Mouse (Mus musculus) right cerebral cortex, postnatal 36 days (tissue): ENCODE results near the gene Zfp64.

Source experiments
- DNase-seq, 2 experiments: peaks; one replicate each; pipeline ENCODE4 v3.0.0; 2022; ENCODE audit warnings: low spot score in 2 of 2, mixed read lengths in 1 of 2

Gene Zfp64

DNA sequence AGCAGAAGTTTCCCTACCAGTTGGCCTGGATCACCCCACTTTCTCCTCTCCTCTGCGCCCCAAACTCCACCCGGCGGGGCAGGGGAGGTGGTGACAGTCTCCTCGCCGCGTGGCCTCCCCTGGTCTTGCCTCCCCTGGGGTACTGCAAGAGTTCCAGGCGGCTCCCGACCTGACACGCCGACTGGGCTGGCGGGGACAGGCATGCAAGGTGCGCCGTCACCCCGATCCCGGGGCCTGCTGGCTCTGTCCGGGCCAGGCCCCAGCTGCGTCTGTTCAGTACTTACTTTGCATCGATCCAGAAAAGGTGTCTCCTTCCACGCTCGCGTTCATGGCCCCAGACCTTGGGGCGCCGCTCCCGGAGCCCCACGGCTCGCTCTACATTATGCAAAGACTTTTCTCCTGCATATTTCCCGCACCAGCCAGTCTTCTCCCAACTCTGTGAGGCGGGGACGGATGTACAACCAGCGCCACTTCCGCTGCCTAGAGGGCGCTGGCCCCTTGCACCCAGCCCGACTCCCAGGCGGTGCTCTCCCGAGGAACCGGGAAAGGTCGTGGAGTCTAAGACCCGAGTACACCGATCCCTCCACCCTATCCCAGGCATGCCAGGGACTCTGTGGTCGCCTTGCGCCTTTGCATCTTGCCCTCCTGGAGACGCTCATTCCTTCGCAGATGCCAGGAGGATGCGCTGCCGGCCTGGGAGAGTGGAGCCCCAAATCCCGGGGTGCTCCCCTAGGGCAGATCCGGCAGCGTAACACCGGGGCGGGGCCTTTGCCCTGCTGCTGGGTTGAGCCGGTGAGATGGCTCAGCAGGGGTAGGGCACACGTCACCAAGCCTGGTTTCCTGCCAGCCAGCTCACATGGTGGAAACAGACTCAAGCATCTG, at the start of gene Zfp64:
Gene Zfp64 (minus strand): TSS at position 753 of the 882 bp plus-strand sequence.
- peak; percentile 71 to 79 for DNase-seq

DNA sequence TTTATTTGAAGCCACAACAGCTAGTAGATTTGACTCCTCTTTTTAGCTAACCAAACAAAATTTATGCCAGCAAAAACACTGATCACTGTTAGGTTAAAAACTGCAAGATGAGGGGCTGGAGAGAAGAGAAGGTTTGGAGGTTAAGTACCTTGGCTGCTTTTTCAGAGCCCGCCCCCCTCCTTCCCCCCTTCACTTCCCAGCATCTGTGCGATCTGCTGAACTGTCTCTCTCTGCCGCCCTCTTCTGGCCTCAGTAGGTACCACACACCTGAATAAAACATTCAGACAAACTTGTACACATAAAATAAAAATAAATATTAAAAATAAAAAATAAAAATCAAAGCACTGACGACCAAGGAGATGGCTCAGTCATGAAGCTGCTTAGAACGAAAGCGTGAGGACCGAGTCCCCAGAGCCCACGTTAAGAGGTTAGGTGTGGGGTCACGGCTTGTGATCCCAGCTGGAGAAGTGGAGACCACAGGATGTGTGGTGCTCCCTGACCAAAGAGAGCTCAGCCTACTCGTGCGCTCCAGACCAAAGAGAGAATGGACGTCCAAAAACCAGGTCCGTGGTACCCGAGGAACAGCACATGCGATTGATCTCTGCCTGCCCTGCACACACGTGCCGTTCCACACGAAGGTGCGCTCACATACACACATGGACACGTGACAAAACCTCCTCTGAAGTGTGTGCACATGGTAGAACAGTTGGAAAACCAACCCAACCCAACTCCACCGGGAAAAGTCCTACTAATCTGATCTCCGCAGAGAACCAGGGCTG, 37.4 kb upstream of the Zfp64 start:
- DNase-seq: no peak

DNA sequence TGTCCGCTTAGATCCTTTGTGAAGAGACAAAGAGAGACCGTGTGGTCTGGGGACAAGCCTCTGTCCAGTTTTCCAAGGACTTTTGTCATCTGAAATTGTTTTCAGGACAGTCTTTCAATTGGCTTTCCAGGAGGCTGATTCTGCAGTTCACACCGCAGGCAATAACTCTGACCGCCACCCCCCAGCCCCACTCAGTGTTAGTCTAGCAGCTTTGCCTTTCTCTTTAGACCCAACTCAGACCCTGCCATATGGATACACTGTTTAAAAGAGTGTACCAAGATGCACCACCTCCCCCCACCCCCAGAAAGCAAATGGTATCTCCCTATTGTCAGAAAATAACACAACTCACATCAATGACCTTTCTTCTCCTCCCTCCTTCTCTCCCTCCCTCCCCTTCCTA, 35.6 kb upstream of the Zfp64 start:
- no peak for DNase-seq

DNA sequence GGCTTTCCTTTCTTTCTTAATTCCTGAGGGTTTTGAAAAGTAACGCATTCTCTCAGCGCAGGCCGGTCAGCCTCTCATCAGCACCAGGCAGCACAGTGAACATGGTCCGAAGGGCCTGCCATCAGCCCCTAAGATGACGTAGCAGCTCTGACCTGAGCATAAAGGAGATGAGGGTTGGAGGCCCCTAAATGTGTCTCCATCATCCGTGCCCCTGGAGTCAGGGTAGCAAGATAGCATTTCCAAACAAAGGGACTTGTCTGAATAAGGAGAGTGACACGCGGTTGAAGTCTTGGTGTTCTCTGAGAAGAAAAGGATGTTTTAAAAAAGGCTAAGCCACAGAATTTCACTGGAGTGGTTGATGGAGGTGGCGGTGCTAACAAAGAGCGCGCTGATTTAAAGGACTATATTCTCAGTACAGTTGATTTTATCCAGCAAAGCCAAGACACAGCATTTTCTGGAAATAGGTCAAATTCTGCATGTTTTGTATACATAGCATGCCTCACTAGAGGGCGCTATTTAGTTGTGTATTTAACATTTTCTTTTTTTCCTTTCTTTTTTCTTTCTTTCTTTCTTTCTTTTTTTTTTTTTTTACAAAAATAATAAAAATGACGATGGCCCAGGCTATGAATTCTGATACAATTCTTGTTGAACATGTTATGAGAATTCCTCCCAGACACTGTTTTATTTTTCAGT, 34.8 kb upstream of the Zfp64 start:
- DNase-seq: no peak

DNA sequence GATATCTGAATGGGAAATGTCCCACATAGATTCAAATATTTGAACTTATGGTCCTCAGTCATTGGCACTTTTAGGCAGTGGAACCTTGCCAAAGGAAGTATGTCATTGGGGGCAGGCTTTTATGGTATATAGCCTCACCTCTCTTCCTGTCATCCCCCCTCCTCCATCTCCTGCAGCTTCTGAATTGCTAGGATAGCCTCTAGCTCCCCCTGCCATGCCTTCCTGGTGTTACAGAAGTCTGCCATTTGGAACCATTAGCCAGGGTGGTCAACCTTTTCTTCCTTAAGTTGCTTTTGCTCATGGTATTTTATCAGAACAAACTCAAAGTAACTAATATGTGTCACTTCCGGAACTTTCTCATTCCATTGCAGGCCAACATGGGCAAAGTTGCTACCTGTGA, 32.7 kb upstream of the Zfp64 start:
- DNase-seq: no peak

DNA sequence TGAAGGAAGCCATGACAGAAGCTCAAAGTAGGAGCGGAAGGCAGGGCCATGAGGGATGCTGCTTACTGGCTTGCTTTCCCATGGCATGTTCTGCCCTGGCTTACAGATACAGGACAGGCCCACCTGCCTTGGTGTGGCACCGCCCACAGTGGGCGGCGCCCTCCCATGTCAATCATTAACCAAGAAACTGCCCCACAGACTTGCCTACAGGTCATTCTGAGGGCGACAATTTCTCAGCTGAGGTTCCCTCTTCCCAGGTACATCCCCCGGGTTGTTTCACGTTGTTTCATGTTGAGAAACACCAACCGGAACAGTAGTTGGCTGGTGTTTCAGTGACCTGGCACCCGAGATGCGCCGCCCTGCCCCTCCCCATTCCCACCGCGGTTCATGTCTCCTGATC, 32.0 kb upstream of the Zfp64 start:
- no peak for DNase-seq

DNA sequence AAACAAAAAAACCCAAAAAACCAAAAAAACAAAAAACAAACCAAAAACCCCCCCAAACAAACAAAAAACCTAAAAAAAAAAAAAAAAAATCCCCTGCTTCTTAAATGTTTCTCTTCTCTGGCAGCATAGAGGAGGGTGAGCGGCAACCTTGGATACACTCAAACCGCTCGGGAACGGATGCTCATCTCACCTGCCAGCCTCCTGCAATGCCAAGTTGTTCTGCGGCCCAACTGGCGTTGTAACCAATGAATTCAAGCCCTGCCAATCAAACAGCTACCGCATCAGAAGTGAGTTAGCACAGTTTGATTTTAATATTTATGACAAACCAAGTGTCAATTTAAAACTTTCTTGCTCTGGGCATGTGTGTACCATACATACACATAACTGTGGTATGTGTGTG, 26.6 kb upstream of the Zfp64 start:
- DNase-seq: no peak

DNA sequence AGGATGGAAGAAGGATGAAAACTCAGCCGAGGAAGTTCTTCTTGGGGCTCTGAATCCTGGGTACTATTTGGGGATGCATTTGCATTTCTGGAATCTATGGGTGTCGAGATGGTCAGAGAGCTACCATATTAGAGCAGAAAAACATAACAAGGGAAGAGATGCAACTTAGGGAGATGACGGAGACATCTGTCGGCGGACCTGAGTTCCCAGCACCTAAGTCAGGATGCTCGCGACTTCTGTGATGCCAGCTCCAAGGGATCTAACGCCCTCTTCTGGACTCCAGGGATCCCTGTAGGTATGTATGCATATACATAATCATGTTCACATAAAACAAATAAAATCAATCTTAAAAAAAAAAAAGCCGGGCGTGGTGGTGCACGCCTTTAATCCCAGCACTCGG, 26.1 kb upstream of the Zfp64 start:
- DNase-seq: no peak

DNA sequence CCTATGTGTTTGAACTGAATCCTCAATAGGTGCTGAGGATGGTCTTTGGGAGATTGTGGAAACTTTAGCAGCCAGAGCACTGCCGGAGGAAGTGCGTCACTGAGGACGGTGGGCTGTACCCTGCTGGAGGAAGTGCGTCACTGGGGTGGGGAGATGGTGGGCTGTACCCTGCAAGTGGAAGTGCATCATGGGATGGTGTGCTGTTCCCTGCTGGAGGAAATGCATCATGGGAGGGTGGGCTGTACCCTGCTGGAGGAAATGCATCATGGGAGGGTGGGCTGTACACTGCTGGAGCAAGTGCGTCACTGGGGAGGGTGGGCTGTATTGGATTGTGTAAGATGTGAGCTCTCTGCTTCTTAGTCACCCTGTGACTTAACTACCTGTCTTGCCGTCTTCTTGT, 25.5 kb upstream of the Zfp64 start:
- peak; percentile 18 to 43 for DNase-seq

DNA sequence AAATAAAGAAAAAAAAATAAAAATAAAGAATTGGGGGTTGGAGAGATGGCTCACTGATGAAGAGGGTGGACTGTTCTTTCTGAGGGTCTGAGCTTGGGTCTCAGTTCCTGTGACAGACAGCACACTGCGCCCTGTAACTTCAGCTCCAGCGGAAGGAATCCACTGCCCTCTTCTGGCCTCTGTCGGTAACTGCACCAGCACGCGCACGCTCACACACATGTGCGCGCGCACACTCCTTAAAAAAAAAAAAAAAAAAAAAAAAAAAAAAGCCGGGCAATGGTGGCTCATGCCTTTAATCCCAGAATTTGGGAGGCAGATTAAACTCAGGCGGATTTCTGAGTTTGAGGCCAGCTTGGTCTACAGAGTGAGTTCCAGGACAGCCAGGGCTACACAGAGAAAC, 24.4 kb upstream of the Zfp64 start:
- DNase-seq: no peak

DNA sequence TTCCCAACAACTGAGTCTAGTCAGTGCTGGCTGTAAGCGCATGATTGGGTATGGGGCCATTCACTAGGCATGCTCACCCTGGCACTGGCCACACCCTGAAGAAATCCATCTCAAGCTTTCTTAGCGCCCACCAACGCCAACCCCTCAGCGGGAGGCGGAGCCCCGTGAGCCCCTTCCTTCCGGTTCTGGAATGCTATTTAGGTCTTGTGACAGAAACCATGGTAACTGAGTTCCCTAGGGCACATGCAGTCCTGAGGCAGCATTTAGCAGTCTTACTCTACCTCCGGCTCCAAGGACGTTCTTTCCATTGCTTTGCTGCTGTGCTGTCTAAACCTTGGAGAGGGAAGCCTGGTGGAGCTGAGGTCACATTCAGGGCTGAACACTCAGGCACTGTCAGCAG, 22.6 kb upstream of the Zfp64 start:
- DNase-seq: no peak

DNA sequence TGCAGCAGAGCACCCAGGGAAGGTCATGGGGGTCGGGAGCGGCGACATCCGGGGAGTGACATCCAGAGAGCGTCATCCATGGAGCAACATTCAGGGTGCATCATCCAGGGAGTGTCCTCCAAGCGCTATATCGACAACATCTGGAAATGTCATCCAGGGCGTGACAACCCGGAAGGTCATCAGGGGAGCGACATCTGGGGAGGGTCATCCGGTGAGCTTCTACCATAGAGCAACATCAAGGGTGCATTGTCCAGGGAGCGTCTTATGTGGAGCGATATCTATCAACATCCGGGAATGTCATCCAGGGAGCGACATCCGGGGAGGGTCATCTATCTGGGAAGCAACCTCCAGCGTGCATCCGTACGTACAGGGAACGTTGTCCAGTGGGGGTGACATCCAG, 14.7 kb upstream of the Zfp64 start:
- no peak for DNase-seq

DNA sequence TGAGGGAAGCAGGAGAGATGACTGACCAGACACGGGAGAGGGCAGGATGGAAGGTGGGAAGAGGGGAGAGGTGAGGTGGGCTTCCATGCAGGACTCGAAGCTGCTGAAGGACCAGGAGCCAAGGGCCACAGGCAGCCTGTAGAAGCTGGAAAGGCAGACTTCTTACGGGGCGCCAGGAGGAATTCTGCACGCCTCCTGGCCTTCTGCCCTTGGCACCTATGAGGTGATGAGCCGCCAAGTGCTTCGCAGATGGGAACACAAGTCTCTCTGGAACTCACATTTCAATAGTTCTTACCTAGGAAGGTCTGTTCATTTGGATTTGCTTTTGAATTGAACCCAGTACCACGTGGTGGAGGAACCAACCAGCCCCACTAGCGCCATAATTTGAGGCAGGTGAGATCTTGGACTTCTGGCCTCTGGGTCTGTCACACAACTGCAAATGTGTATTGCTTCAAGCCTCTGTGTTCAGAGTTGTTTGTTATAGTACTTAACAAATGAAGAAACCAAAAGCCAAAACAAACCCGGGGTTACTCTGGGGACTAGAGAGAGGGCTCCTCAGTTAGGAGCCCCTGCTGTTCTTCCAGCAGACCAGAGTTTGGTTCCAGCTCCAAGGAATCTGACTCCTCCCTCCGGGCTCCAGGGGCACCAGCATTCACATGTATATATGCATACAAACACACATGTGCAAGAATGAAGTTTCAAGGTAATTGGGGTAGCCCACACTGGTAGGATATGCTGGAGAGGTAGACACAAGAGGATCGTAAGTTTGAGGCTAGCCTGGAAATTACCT, 12.9 kb upstream of the Zfp64 start:
- no peak for DNase-seq

DNA sequence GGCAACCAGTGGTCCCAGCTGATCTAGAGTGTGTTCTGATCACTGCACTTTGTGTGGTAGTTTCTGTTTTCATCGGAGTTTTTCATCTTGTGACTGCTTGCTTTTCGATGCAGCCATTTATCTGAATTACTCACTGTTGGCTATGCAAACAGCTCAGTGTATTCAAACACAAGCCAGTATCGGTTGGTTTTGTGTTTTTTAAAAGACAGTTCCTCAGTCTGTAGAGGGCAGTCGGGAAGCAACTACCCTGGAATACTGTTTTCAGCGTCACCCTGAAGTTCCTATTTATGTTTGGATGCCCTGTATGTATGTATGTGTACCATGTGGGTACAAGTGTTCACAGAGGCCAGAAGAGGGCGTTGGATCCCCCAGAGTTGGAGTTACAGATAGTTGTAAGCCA, 11.1 kb upstream of the Zfp64 start:
- no peak for DNase-seq

DNA sequence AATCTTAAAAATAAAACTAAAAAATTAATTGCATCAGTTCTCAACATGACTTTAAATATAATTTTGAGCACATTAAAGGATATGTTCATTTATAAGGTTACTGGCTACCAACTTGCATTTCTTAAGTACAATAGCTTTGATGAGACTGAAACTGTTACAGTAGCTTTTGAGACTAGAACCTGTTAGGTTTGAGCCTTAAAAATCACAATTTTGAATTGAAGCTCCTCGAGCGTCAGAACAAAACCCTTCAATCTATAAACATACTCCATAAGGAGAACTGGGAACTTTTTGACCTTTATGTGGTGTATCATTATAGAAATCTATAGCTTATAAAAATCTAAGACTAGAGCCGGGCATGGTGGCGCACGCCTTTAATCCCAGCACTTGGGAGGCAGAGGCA, 9.5 kb upstream of the Zfp64 start:
- DNase-seq: no peak

DNA sequence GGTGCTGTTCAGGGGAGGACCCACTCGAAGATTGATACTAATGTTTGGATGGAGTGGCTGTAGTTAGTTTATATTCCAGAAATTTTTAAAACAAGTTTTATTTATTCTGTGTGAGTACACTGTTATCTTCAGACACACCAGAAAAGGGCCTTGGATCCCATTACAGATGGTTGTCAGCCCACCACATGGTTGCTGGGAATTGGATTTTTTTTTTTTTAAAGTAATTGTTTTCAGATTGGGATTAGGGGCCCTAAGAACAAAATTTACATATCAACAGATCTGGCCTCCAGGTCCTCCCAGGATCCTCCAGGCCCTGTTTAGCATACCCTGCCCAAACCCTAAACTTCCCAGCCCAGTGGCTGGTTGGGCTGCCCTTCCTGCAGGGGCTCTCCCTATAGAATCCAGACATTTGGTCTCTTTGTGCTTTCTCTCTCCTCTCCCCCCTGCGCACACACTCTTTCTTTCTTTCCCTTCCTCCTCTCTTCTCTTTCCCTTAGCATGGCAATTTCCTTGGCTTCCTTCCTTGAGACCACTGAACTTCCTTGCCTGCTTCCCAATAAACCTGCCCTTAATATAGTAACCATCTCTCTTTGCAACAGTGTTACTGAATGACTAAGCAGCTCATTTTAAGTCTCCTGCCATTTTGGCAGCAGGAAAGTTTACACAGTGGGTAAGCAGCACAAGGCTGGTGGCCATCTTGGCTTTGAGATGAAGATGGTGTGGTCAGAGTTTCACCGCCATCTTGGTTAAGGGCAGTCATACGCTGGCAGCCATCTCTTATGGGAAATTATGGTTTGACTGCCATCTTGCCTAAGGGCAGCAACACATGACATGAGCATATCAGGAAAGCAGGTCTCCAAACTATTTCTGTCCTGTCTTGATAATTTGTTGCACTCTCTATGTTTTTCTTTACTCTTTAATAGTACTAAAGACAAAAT, 6.6 kb upstream of the Zfp64 start:
- no peak for DNase-seq

DNA sequence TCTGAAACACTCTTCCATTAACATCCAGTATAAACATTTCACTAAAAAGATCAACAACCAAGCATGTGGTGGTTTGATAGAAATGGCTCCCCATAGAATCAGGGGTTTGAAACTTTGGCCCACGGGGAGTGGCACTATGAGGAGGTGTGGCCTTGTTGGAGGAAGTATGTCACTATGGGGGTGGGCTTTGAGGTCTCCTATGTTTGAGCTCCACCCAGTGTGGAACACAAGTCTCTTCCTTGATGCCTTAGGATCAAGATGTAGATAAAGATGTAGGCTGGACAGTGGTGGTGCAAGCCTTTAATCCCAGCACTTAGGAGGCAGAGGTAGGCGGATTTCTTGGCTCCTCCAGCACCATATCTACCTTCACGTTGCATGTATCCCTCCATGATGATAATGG, 5.4 kb upstream of the Zfp64 start:
- DNase-seq: no peak

DNA sequence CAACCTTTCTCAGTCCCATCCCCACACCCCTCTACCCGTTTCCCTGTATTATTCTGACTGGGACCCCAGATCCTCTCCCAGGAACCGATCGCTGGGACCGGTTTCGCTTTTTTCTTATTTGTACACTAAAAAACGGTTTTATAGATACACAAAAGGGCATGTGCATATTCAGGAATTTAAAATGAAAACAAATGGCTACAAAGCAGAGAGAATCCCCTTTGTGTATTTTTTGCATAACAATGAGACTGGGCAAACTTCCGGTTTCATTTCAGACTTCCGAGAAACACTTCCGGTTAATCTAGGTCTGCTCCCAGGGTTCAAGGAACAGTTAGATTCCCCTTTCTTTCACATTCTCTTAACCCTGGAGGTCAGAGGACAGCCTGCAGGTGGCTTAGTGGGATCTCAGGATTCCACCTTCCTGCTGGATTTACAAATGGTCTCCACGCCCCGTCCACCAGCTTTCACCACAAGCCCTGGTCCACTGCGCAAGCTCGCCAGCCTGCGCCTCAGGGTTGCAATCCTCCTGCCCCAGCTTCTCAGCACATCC, 4.0 kb upstream of the Zfp64 start:
- no peak for DNase-seq

DNA sequence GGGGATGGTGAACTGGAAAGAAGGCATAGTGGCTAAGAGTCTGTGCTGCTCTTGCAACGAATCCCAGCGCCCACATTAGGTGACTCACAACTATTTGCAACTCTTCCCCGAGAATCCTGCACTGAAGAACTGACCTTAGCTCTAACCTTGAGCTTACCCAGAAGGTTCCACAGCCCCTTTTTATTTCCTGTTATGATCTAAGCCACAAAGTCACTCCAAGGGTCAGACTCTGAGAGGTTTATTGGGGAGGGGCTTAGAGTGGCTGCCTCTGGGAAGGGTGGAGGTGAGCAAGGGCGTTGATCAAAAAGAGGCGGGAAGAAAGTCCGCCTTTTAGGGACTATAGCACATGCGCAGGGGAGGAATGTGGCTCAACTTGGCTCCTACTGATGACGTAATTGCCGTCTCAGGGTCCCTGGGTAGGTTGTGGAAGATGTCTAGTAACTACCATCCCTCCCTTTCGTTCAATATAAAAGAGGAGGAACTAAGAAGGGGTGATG, 511 bp upstream of the Zfp64 start:
- DNase-seq: no peak

DNA sequence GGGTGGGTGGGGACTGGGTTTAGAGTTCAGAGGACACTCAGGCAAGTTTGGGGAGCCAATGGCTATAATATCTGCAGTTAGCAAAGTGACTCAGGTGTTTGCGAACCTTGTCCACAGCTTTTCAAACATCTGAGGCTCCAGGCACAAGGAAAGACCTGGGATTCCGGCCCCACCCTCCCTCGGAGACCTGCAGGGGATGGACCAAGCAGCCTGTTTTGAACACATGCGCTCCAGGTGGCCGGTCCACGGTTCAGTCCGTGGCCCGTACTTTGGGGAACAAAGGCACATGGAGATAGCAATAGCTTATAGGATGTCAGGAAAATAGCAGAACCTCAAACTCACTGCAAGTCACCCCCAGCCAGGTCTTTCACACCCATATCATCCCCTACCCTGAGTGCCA, 1.0 kb downstream of the Zfp64 start:
- DNase-seq: no peak
